In the genomic region with DNA sequence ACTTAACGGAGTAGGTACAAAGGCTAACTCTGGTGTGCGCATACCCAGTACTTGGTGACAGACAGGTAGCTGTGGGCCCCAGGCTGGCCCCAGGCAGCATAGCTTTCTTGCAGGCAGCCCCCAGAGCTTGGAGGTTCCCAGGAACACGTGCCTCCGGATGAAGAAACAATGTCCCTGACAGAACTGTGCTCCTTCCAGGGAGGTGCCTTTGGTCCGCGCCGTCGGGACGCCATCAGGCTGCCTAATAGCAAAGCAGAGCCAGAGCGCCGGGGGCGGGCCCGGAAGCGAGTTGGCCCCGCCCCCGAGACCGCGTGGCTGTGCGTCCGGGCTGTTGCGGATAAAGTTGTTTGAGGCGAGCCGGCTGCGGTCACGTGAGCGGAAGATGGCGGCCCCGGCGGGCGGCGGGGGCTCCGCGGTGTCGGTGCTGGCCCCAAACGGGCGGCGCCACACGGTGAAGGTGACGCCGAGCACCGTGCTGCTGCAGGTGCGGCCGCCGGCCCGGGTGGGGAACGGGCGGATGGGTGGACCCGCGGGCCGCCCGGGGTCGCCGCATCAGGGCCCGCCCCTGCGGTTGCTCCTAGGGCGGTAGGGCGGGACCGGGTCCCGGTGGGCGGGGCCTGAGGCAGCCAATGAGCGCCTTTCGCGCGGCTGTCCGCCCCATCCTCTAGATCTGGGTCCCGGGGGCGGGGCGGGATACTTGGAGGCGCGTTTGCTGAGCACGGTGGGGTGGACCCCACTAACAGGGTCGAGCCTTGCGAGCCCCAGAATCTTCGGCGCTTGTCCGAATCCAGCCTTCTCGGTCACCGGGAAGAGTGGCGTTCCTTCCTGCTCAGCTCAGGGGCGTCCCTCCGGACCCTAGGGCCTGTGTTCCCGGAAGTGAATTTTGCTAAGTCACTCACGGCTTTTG, we compare ENCODE assay signal across 8 mouse cellular contexts. TPM values are rescaled to one million over a fixed set of nuclear protein-coding genes. Genes with fewer than 3 reads are reported as not detected.
DNase-seq lines count a peak whose midpoint lies in the region; ATAC-seq and TF ChIP-seq lines count a peak whose summit lies in the region.

A gene (plus strand): TSS at position 287 of the 907 bp plus-strand sequence.

- peak within 1 kb of the TSS; percentile 83 for H3K4me2 ChIP-seq in kidney, embryonic 15.5 days

- peaks cover 26% of the 10 kb centered on the region for H3K36me3 ChIP-seq in heart, embryonic 10.5 days
- peaks cover 23% of the 10 kb centered on the region for H3K36me3 ChIP-seq in kidney, embryonic 15.5 days

- TF ChIP-seq POLR2A in bone marrow macrophage, adult 2 months (IDR thresholded peaks at IDR 0.05; ENCODE audit: borderline replicate concordance, low read depth, low read length), result 0 out of 2 replicates have a peak, but pooled peaks have one; percentile 54
- TF ChIP-seq POLR2A in embryonic fibroblast, embryonic 13.5 days (IDR thresholded peaks at IDR 0.05; ENCODE audit: low read depth, low read length), result peak; percentile 77

- H3K9ac ChIP-seq in kidney, embryonic 15.5 days, result peak within 1 kb of the TSS; percentile 70

- no peak for TF ChIP-seq CTCF in bone marrow macrophage, adult 2 months (IDR thresholded peaks at IDR 0.05; ENCODE audit: low read depth, low read length)
- no peak for TF ChIP-seq CTCF in embryonic fibroblast, embryonic 13.5 days (IDR thresholded peaks at IDR 0.05; ENCODE audit: borderline replicate concordance, insufficient read depth, low read length)

- DNase-seq in A20 (ENCODE audit: low read depth, low spot score), result peak; percentile 99
- peak; percentile 97 for DNase-seq in heart, embryonic 10.5 days (ENCODE audit: low spot score)
- peak; percentile 99 for DNase-seq in liver
- peak; percentile 97 to 98 for DNase-seq in spleen, postnatal 4 days (ENCODE audit: low spot score in 2 of 2)

- peak within 1 kb of the TSS; percentile 86 for H3K4me3 ChIP-seq in bone marrow macrophage, adult 2 months (ENCODE audit: insufficient read depth, low read length)
- peak within 1 kb of the TSS; percentile 64 for H3K4me3 ChIP-seq in embryonic fibroblast, embryonic 13.5 days (ENCODE audit: insufficient read depth, low read length)
- H3K4me3 ChIP-seq in heart, embryonic 10.5 days, result peak within 1 kb of the TSS; percentile 86
- H3K4me3 ChIP-seq in kidney, embryonic 15.5 days (replicated peaks), result peak within 1 kb of the TSS; percentile 93

- peak; percentile 98 for ATAC-seq in kidney, embryonic 15.5 days (replicated peaks; ENCODE audit: low FRiP score)
- peak; percentile 87 for ATAC-seq in monocyte, adult 5-6 weeks (replicated peaks; ENCODE audit: insufficient number of reproducible peaks, low FRiP score, low TSS enrichment, poor library complexity, severe bottlenecking)

- peaks cover 20% of the 10 kb centered on the region for H3K4me1 ChIP-seq in bone marrow macrophage, adult 2 months (ENCODE audit: control insufficient read depth, insufficient read depth, low read length)
- no peaks in the 10 kb centered on the region for H3K4me1 ChIP-seq in embryonic fibroblast, embryonic 13.5 days (ENCODE audit: control insufficient read depth, insufficient read depth, low read length)
- peaks cover 24% of the 10 kb centered on the region for H3K4me1 ChIP-seq in heart, embryonic 10.5 days
- H3K4me1 ChIP-seq in kidney, embryonic 15.5 days, result peaks cover 20% of the 10 kb centered on the region

- 1% methylated on average over 72 of the region's 83 CpGs for WGBS in heart, embryonic 10.5 days
- under 1% methylated on average over 79 of the region's 83 CpGs for WGBS in kidney, embryonic 15.5 days

- peak within 1 kb of the TSS; percentile 81 for H3K27ac ChIP-seq in bone marrow macrophage, adult 2 months (ENCODE audit: insufficient read depth, low read depth, low read length)
- peak within 1 kb of the TSS; percentile 46 for H3K27ac ChIP-seq in embryonic fibroblast, embryonic 13.5 days (ENCODE audit: insufficient read depth, low read length)
- H3K27ac ChIP-seq in heart, embryonic 10.5 days, result peak within 1 kb of the TSS; percentile 99
- peak within 1 kb of the TSS; percentile 93 for H3K27ac ChIP-seq in kidney, embryonic 15.5 days

- H3K27me3 ChIP-seq in heart, embryonic 10.5 days (ENCODE audit: insufficient read depth, poor library complexity, severe bottlenecking), result no peaks in the 10 kb centered on the region
- no peaks in the 10 kb centered on the region for H3K27me3 ChIP-seq in kidney, embryonic 15.5 days

- H3K9me3 ChIP-seq in heart, embryonic 10.5 days, result no peaks in the 10 kb centered on the region
- no peaks in the 10 kb centered on the region for H3K9me3 ChIP-seq in kidney, embryonic 15.5 days (replicated peaks)

RNA-seq across cellular contexts. Expression of the gene that starts here (rescaled TPM):
- 42.8 and 50.5 TPM in 2 replicates for polyA plus RNA-seq in bone marrow macrophage, adult 2 months (2012; ENCODE audit: insufficient read depth, insufficient read length, missing spikeins)
- polyA plus RNA-seq in embryonic fibroblast, embryonic 13.5 days (2011; ENCODE audit: insufficient read length, low read depth, missing spikeins), result 49.8 and 53.9 TPM in 2 replicates
- polyA plus RNA-seq in heart, embryonic 10.5 days (2016; fragmentation: Nextera tagmentation; extraction: Ambion mirVana), result 127 and 134 TPM in 2 replicates
- 127 and 144 TPM in 2 replicates for polyA plus RNA-seq in kidney, embryonic 15.5 days (2015; fragmentation: Nextera tagmentation; extraction: Ambion mirVana)
- total RNA-seq in monocyte, adult 5-6 weeks (2017), result 32.3 to 55.6 TPM (median 50.2 TPM) in 3 replicates

Comparison
In these comparisons a context has a peak if more than half of its experiments do, and no peak if none do; other contexts are left out.
1. Peak in every context shown above with its lines: DNase-seq, ATAC-seq, H3K4me3 ChIP-seq and H3K27ac ChIP-seq.
2. H3K27ac ChIP-seq: peak in every context shown above with its lines; median percentile 99 in heart, embryonic 10.5 days; 93 in kidney, embryonic 15.5 days; 81 in bone marrow macrophage, adult 2 months; 46 in embryonic fibroblast, embryonic 13.5 days.